Mouse (Mus musculus) megakaryocyte progenitor cell, adult 5-6 weeks (primary cell): ENCODE data around the gene Evx2. TPM values are rescaled to one million over a fixed set of nuclear protein-coding genes. Genes with fewer than 3 reads are reported as not detected.

Experiments
- ATAC-seq: replicated peaks from 2 replicates; pipeline ENCODE4 v1.8.0; 2016; ENCODE audit warnings: mild to moderate bottlenecking, moderate TSS enrichment, inconsistent platforms; ENCODE audit not compliant: poor library complexity
- total RNA-seq, 2 experiments: library from RNA; stranded (forward) in 1 of 2; stranded (reverse) in 1 of 2; fragments of 157-497, 149-512 nt in 1 of 2; fragments of 200-1000 nt in 1 of 2; gene quantifications; 2 replicates each; pipeline versions ENCODE4 v1.2.3 to v1.2.4; 2015 to 2017

The Evx2 gene
- total RNA-seq, 2 experiments from 2014 or later: not detected

DNA sequence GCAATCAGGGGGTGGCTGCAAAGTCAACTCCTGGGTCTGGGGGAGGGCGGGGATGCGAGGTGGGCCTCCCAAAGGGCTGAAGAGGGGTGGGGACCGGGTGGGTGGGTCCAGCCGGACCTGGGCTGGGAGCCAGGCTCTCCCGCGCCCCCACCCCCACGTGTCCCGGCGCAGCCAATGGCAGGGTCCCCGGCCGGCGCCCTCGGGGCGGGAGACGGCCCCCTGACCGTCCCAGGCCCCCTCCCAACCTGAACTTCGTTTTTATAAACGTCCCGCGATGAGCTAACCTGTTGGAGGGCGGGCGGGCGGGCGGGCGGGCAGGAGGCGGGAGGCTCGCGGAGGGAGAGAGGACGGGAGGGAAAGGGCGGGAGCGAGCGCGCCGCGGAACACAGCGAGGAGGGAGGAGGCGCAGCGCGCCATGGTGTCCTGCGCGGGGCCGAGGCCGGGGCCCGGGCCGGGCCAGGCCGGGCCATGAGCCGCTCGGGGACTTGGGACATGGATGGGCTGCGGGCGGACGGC lies 8.5 kb upstream of the Evx2 start, which contains the start of gene Hoxd13:
Gene Hoxd13 (plus strand): TSS at position 469 of the 516 bp plus-strand sequence.
- no peak for ATAC-seq

DNA sequence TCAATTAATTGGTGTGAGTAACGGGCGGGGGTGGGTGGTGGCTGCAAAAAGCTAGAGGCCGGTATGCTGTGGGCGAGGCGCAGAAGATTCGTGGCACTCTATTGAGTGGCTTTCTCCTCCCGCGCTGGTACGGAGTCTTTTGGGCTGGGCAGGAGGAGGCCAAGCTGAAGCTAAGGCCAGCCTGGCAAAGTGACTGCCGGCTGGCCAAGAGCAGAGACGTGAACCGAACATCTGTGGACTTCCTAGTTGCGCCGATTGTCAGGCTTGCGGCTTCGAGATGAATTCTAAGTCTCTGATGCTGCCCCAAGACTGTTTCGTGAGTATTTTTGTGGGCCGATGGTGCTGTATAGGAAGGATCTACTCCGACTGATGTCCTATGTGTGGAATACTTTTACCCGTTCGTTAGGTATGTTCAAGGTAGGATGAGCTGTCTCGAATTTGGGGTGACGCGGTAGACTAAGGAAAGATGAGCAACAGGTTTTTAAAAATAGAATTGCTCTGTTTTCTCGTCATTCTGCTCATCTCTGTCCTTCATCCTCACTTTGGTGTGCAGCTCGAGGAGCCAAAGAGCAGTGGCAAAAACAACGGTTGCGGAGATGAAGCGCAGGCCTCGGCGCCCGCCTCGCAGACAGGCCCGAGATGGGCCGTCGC lies 8.0 kb upstream of the Evx2 start:
- ATAC-seq: no peak

DNA sequence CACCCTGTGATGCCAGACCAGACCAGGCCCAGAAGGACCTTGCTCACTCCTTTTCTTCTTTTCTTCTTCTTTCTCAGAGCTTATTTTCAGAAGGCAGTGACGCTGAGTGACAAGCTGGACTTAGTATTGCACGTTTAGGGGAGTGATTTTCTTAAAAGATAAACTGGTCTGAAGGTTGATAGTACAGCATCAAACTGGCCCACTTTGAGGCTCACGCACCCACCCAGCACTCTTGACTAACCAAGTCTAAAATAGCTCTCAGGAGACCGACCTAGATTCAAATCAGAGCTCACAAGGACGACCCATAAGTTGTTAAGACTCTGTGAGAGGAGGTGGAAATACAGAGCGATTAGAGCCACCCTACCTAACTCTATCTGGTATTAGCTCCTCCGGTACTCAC lies 7.1 kb upstream of the Evx2 start:
- no peak for ATAC-seq

DNA sequence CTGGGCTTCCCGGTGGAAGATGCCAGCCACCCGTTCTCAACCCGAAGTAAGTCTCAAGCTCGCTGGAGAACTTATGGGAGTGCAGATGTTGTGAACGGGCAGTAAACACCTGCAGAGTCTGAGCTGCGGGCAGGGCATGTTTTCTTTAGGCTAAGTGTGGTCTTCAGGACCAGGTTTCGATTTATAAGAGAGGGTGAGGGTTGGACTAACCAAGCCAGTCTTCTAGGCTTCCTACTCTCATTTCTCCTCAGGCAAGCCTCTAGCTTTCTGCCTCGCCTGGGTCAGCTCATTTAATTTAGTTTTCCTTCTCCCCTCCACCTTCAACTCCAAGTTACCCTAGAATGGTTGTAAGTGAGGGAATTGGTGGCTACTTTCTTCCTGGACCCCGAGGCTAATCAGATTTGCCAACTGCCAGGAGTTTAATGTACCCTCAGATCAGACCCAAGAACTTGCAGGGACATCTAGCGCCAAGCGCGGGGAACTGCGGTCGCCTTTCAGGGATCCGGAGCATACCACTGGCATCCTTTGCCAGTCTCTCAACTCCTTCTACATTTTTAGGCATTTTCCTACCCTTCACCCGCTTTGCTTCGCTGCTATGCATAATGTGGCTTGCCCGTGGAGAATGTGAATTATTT lies 4.1 kb upstream of the Evx2 start:
- peak; percentile 61 for ATAC-seq

DNA sequence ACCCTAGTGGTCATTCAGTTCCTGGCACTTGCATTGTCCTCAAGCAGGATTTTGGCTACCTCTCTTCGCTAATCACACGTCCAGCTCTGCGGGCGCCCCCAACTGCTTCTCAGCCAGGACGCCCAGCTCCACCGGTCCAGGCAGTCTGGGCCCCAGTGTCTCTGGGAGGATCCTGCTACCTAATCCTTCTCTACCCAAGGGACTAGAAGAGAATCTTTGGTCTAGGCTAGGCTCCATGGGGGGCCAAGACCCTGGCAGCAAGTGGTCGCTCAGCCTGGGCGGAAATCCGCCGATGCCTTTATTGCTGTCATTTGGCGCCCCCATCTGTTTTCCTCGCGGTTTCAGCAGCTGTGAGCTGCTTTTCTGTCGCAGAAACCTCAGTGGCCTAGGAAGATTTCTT lies 2.3 kb upstream of the Evx2 start:
- 0 out of 2 replicates have a peak, but pooled peaks have one; percentile 35 for ATAC-seq

DNA sequence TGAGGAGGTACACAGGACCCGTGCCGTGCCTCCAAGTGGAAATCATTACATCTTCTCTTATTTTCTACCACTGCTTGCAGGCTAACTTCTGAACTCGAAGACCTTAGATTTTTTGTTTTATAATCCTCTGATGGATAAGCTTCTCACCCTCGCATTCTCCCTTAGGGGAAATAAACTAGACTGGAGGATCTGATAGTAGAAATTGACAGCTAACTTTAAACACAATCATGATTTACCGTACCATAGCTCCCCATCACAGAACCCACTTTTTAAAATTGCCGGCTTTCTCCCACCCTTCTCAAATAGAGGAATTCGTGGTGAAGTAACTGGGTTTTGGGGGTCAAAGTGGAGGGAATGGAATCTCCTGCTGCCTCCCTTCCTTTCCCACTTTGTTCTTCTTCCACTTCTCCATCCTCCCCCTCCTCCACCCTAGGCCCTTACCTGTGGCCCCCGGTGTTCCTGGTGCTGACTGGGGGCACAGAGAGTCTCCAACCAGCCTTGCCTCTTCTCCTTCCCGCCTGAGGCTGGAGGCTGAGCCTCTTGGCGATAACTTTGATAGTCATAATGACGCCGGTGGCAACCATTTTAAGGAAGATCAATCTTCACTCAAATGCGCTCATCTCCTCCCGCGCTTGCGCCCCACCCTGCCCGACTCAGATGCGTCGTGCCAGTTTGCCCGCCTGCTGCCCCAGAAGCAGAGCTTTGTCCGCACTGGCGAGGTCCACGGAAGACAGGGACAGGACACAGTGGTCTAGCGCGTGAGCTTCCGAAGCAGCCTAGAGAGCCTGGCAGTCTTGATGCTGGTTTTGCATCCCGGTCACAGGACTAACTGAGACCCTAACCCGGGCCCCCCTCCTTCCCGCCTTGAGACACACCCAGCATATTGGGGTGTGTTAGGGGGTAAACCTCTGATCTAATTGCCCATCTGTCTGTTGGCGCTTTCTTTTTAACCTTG lies 1.3 kb upstream of the Evx2 start:
- no peak for ATAC-seq

DNA sequence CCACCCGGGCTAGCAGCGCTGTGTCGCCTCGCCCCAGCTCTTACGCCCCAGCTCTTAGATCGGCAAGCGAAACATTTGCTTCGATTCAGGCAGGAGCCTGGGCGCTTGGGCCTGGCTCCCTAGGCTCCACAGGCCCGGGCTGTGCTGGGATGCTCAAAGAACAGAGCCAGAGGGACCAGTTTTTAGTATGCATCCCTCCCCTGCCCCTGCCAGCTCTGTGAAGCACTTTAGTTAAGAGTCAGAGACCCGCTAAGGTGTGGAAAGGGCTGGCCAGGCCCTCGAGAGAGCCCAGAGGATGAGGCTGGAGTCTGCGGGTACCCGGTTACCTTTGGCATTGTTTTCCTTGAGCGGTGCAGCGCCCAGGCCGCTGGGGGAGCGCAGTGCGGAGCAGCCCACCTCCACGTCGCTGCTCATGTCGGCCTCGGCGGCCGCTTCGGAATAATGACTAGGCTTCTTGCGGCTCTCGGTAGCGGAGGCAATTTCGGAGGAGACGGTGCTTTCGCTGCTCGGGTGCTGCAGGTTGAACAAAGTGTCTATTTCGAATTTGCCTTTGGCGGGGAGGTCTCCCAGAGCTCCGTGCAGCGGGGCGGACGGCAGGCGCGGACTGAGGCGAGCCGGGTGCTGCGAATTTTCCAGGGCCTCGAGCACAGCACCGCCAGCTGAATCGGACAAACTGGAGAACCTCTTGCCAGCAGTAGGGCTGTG lies 538 bp downstream of the Evx2 start:
- no peak for ATAC-seq

DNA sequence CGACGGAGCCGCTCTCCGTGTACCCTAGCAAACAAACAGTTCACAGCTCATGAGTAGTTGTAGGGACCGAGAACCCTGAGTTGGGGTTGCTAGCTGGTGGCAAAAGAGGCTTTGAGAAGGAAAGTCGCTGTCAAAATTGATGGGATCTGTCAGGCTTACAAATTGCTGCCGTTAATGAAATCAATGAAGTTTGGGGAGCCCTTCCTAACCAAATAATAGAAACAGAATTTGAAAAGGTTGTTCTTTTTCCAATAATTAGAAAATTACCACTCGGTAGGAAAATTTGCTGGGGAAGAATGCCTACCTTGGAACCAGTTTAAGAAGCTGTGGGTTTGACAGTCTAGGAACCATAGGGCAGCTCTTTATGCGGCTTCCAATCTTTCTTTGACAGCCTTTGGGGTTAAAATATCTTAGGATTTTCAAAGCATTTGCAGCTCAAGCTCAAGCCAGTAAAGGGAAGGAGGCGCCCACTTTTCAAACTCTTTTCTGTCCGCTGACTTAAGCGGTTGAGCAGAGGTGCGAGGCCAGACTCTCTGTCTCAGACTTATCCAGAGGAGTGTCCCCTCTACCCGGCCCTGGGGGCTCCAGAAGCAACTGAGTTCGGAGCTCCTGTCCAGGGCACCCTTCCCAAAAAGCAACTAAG lies 1.2 kb downstream of the Evx2 start:
- no peak for ATAC-seq

DNA sequence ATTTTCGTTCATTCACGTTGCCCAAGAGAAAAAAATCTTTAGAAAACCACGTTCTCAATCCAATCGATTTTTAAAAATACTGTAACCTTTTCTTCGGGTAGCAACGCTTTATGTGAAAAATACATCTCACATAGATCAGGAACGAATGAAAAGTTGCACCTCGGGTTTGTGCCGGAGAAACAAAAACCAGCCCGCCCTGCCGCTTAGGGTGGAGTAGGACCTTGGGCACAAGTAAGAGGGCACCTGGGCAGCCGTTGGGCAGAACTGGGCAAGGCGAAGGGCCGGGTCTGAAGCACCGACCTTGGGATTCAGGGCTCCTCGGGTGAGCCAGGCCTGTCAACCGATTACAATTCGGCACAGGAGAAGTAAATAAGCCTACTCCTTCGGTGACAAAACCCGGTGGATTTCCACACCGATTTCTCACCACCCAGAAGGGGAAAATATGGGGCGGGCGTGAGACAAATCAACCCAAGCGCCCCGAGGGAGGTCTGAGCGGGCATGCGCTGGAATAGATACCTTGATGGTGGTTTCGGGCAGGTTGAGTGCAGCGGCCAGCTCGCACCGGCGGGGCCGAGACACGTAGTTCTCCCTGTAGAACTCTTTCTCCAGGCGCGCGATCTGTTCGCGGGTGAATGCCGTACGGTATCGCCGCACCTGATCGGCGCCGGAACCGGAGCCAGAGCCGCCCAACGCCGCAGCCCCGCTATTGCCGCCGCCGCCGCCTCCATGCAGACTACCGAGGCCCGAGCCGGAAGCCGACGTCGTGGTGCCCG lies 1.9 kb downstream of the Evx2 start:
- ATAC-seq: no peak

DNA sequence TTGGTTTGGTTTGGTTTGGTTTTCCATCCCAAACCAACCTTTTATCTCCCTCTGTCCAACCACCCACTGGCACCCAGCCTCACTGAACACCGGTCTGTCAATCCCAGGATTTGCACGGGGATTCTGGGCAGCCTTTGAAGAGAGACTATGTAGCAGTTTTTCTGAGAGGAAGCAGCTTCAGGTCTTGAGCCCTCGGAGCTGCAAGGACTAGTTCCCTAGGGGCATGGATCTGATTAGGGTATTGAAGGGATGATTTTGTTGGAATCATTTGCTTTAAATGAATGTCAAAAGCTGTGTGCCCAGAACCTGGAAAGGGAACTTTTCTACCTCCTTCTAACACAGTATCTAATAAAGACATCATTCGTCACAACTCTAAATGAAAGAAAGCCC lies 2.7 kb downstream of the Evx2 start:
- no peak for ATAC-seq

DNA sequence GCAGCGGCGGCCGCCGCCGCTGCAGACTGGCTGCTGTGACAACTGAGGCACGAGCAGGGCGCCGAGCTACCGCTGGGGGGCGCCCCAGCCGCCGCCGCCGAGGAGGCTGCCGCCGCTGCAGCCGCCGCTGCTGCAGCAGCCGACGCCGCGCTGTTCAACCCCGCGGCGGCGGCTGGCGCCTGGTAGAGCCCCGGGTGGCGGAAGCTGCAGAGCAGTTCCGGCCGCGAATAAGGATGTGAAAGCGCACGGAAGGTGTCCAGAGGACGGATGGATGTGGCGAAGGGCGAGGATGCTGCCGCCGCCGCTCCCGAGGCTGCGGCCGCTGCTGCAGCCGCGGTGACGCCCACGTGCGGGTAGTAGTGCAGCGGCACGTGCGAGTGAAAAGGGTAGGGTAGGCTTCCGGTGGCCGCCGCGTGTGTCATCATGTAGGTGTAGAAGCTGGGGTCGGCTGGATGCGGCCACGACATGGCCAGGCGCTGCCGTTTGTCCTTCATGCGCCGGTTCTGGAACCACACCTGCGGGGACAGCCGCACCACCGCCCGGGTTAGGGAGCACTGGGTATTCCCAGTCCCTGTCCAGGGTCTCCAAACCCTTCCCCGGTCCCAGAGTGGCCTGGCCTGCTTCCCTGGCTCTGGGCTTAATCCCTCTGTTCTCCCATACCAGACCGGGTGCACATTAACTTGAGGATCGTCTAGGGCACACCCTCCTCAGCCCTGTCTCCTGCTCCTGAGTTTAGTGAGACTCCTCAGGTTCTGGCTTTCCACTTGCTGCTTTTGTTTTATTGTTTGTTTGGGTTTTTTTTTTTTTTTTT lies 3.3 kb downstream of the Evx2 start:
- ATAC-seq: peak; percentile 73

DNA sequence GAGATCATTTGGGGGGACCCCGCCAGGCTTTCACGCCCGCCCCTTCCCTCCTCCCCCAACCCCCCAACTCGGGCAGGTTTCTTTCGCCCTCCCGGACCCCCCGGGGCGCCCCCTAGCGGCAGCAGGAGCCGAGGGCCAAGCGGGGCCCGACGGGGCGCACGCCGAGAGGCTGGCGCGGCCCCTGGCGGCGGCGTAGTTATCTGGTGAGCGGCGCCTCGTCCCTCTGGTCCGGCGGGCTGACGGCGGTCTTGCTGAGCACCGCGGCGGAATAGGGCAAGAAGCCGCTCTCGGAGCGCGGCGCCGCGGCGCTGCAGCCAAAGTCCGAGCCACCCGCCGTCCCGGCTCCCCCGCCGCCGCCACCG lies 4.0 kb downstream of the Evx2 start:
- ATAC-seq: peak; percentile 44; the same call in 1 of the 2 replicates

DNA sequence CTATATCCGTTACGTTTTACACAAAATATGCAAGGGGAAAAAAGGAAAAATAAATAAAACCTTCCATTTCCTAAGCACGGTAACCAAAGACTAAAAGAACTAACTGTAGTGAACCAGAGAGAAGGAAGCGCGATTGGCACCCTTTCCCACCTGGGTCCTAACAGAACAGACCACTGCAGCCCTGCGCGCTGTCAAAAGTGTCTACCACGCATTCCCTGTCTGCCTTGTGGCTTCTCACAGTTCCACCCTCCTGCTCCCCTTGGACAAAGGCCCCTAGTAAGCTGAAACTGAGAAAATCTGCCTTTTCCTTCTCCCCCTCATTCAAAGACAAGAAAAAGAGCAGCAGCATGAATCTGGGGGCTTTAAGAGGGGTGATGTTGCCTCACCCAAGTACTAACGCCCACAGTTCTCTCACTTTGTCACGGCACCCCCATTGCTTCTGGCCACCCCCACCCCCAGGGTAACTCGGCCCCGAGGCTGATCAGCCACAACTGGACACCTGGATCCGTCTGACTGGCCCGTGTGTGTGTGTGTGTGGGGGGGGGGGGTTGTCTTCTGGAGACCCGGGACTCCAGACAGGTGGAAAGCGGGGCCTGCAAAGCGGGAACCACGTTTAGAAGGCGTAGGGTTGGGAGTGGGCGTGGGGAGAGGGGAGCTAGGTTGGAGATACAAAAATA lies 4.5 kb downstream of the Evx2 start:
- no peak for ATAC-seq

DNA sequence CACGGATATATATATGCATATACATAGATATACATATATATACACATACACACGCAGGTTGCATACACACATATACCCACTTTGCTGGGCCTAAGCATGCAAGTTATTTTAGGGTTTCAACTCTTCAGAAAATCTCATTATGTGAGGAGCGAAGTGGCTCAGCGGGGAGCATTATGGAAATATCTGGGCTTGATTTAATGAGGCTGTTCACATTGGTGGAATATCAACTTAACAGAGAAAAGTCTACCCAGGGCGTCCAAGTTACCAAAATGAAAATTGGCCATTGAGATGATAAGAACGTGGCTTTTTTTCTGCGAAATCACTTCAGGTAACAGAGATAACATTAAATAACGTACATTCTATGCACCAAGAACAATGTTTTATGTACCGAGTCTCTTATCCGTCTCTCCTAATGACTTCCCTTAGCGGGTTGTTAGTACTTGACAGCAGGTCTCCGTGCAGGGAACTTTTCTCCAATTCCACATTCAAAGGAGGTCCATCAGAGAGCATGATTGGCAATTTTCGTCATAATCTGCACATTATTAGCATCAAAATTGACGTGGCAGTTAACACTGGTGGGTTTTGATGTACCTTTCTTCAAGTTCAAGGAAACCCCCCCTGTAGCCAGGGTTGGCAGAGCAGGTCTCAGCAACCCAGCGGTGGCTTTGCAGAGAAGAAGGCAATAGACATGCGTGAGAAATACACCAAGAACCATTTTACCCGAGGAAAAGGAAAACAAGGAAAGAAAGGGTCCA lies 5.4 kb downstream of the Evx2 start:
- ATAC-seq: no peak

DNA sequence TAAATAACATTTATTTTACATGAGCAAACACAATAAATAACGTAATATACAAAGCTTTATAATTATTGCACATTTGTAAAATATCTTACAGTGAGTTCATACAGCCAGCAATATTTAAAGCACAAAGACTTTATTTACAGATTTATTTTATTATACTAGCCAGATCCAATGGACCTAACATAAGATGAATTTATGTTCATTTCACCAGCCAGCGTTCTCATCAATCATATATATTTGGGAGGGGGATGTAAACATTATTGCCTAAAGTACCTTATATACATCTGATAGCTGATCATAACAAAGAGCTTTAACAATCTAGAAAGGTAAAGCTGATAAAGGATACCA lies 6.4 kb downstream of the Evx2 start:
- ATAC-seq: no peak

DNA sequence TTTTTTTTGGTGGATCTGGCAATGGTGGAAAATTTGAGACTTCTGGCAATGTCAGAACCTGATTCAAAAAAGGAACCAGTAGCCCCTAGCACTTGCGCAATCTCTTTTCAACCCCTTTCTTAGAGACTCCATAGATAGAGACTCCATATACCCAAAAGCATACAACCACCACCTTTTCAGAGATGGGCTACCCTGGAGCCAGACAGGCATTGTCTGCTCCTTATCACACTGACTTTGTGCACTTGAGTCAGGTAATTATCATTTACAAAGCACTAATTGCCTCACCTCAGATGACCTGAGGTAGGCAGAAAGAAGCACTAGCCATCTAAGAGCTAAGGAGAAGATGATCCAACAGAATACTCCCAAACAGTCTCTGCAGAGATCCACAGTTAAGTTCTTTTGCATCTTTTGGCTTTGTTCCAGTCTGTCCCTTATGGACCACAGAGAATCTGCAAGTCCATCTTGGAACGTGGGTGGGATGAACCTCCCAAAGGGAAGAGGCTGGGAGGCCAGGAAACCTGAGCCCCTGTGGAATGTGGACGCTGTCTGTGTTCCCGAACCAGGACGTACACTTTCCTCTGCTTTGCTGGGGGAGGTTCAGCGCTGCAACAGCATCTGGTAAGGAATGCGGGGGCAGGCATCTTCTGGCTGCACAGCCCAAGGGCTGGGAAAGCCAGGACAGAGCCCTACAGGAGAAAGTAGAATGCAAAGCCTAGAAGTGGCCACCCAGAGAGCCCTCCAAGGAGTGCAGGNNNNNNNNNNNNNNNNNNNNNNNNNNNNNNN lies 12.1 kb downstream of the Evx2 start:
- ATAC-seq: no peak

DNA sequence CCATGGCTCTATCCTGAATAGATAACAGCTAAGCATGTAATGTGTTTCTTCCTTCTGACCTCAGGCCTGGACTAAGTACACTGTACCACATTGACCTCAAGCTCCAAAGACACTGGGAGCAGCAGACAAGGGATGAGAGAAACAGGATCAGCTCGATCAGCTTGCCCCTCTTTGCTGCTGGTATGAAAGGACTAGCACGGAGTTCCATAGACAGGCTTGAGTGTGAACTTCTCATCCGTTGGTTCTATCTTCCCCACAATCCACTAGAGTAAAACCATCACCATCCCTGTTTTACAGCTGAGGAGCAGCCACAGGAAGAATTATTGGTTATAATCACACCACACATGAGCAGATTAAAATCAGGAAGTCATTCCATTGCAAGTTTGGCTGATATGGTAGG lies 13.7 kb downstream of the Evx2 start:
- ATAC-seq: no peak
